Mouse (Mus musculus) thymus, postnatal 25 days (tissue): ENCODE measurements around the gene Ankdd1b.

ENCODE experiments used
- DNase-seq: peaks from one replicate; pipeline ENCODE4 v3.0.0; 2022

Gene Ankdd1b

DNA sequence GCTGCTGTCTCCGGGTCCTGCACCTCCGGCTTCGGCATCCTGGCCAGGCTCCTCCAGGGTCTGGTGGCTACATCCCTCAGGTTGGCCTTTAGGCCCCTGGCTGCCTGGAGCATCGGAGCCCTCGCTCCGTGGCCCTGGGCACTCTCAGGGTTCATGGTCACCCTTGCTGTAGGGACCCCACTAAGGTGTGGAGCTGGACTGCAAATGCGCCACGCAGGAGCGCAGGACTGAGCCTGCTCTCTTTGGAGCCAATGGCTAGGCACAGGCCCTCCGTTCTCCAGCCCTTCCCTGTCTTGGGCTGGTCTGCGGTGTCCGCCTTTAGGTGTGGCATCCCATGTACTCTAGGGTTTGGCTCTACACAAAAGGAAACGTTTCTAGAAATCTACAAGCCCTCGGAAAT is at the start of gene Ankdd1b:
Ankdd1b (minus strand) TSS at position 242 of the 400 bp plus-strand sequence.
- no peak for DNase-seq

DNA sequence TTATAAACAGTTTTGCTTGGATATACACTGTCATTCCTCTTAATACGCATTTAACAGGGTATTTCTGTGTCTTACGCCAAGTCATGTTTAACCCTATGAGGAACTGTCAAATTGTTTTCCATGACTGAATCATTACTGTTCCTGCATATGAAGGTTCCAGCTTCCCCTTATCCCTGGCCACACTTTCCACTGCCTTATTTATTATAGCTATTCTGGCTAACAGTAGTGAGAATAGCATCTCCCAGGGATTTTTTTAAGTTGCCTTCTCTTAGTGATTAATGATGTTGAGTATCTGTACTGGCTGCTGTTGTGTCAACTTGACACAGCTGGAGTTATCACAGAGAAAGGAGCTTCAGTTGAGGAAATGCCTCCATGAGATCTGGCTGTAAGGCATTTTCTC is 46.3 kb upstream of the Ankdd1b start:
- DNase-seq, result no peak

DNA sequence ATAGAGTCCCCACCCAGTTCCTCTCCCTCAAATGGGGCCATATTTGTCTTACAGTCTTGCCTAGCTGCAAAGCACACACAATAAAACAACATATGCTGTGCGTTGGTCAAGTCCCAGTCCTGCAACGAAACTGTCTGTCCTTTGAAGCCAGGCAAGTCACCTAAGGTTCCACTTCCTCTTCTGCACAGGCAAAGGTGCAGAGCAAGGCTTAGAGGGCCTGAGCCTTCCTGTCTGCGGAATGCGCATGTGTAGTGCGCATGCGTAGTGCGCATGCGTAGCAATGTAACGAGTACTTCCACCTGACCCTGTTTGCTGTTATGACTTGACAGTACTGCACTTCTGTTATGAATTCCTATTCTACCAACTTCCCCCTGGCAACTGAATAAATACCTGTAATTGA is 45.3 kb upstream of the Ankdd1b start:
- no peak for DNase-seq

DNA sequence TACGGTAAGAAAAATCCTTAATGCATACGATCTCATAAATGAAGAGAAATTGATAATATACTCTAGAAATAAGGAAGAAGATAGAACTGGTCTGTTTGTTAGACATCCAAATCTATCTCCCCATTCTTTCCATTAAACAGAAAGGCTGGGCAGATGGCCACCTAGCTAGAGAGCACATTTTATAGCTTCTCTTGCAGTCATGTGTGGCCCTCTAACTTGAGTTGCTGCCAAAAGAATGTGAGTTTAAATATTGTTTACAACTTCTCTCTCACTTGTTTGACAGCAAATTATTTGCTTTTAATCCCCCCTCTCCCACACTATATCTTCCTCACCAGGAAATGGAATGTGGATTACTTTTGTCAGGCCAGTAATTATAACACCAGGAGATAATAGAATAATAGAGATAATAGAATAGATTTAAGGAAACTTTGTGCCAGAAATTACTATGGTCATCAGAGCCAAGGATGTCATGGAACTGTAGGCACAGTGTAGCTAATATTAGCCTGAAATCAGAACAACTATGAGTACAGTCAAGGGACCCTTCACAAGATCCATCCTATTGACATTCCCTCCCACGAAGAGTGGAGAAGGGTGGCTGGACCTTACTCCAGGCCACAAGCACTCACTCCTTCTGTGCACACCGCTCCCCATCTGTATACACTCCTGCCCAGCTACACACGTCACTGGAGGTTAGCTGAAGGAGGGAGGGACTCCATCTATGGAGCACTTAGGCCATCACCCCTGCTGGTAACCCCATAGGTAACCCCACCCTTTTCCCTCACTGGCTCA is 43.4 kb upstream of the Ankdd1b start:
- DNase-seq, result no peak

DNA sequence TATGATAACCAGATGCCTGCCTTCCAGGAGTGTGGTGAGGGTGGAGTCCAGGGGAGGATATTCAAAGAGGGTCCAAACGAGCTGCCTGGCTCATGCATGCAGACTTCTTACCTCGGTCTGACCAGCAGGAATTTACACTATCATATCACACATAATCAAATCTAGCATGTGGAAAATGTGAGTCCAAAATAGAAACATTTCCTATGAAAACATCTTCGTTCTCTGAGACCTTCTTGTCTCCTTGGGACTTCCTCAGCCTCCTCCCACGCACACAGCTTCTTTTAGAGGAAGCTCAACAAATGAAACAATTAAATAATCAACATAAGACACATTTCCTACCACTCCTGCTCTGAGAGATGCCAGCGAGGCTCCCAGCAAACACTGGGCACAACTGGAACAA is 40.9 kb upstream of the Ankdd1b start:
- no peak for DNase-seq

DNA sequence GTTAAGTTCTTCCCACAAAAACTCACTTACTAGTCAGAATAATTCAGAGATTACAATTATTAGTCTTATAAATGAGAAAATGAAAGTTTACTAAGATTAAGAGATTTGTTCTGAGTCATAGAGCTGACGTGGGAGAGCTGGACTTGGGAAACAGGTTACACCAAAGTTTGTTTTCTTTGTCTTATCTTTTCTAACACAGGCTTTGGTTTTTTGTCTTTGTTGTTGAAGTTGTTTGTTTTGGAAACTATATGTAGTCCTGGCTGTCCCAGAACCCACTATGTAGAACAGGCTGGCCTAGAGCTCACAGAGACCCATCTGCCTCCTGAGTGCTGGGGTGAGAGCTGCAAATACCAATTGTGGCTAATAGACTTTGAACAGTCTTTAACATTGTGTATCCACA is 40.3 kb upstream of the Ankdd1b start:
- DNase-seq, result no peak

DNA sequence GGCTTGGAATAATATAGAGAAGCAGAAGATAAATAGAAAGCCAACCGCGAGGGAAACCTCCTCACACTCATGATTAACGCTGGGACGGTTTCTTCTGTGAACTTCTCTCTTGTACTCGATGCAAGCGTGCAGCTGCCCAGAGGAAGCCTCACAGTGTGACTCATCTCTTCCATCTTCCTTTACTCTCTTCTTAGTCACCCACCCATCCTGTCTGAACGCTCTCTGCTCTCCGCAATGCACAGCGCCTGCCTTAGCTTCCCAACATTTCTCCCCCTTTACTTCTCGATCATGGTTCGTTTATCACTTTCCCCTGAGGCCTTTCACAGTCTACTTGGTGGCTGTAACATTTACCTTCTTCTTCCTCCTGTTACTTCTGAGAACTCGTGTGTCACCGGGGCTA is 39.6 kb upstream of the Ankdd1b start:
- DNase-seq, result peak; percentile 31

DNA sequence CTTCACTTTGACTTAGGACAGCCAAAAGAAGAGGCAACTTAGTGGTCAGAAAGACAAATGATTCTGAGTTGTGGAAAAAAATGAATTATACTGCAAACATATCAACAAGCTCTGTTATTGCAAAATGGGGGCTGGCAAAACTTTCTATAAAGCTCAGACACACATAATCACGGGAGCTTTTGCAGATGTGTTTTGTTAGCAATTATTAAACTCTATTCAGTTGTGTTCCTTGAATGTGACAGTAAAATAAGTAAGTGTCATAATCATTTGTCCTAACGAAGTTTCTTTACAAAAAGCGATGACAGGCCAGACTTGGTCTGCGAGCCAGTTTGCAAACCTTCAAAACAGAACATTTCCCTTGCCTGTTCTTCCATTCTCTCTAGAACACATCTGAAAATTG is 36.5 kb upstream of the Ankdd1b start:
- no peak for DNase-seq

DNA sequence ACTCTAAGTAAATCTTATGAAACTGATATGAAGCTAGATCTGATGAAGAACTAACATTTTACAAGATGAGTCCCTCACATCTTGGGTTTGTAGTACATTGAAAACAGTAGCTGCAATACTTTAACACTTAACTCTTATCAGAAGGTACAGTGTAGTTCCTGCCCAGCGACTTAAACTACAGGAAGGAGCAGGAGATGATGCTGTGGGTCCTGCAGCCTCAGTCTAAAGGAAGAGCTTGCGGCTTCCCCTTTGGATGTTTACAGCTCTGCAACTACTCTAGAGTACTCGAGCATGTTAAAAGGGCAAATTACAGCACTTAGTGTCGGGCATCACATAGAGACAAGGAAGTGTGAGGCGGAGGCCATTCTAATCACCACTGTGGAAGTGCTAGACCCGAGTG is 35.3 kb upstream of the Ankdd1b start:
- DNase-seq, result no peak

DNA sequence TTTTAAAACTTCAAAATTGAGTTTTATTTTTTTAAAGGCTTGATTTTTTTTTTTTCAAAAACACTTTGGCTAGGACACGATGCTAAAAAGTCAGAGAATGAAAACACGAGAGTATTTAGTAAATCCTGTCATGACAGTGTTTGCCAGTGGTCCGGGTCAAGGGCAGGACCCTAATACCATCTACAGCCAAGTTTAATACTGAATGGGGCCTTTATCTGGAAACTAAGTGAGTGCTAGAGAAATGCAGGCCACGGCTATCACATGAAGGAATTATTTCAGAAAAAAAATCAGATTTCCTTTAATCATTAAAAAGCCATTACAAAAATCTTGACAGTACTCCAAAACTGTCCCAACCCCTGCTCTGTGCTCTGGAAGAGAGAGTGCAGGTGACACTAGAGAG is 34.7 kb upstream of the Ankdd1b start:
- no peak for DNase-seq

DNA sequence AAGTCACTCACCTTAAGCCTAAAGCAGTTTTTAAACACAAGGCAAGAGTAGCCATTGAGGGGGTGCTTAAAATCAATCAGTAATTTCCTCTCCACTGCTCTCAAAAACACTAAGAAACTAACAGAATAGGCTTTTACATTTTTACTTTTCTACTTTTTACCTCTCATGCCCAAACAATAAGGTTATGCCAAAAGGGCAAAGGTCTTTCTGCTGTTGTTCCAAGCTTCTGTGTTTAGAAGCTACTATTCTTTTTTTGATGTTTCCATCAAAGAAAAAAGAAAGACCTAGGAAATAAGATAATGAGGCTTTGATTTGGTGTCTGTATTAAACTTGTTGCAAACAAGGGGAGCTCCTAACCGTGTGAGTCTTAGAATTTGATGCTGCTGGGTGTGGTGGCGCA is 28.9 kb upstream of the Ankdd1b start:
- no peak for DNase-seq

DNA sequence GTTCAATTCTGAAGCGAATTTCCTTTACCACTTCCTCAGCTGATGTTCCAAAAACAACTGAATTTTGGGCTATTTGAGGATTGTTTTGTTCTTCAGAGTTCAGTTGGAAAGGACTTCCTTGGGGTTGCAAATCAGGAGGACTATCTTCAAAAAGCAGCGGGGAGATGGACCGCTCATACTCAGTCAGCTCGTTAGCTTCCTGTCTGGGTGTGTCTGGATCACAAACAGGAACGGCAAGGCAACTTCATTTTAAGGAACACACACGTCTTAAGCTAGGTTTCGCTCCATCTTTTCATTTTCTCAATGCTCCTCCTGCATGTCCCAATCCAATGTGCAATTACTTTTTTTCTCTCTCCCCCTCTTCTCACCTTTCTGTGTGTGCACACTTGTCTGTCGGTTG is 25.6 kb upstream of the Ankdd1b start:
- no peak for DNase-seq

DNA sequence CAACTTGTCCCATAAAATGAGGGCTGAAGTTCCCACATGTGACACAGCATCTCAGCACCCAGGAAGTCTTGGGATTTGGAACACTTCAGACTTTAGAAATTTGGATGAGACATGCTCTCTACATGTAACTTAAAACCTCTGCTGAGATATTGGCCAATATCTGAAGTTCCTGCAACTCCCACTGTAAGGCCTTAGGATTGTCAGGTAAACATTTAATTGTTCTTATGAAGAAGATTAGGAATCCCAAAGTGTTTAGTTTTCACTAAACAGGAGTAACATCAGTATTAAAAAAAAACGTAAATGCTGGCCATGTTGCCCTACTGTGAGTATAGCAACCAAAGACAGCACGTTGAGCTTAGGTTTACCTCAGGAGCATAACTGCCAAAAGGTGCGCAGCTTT is 19.4 kb upstream of the Ankdd1b start, which contains the start of gene Gm17622:
Gm17622 (plus strand) TSS at position 301 of the 400 bp plus-strand sequence.
- DNase-seq, result no peak

DNA sequence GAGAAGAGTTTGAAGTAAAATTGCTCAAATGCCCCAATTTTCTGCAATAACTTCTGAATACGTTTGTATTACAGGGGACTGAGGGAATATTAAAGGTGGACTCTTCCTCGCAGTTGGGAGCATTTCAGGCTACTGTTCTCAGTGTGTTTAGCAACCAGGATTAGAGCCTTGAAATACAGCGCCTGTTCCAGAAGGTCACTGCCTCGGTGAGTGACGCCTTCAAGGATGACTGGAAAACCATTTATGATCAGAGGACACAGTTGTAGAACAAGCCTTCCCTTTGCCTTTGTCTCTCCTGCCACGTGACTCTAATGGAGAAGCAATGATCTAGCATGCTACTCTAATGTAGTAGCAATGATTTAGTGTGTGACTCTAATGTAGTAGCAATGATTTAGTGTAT is 17.0 kb upstream of the Ankdd1b start:
- no peak for DNase-seq

DNA sequence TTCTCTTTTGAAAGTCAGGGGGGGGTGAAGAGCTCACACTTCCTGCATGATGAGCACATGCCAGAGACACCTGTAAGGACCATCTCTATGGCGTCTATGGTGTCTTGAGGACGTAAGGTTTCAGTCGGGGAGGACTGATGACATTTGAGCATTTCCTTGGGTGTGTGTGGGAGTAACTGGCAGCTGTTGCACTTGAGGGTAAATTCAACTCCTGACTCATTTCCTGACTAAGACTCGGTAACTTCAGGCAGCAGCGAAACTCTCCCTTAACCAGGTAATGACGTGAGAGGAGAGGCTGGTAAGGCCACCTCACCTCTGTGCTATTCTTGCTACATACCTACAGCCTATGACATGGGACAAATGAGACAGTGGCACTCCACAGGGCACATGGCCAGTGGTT is 16.2 kb upstream of the Ankdd1b start:
- no peak for DNase-seq

DNA sequence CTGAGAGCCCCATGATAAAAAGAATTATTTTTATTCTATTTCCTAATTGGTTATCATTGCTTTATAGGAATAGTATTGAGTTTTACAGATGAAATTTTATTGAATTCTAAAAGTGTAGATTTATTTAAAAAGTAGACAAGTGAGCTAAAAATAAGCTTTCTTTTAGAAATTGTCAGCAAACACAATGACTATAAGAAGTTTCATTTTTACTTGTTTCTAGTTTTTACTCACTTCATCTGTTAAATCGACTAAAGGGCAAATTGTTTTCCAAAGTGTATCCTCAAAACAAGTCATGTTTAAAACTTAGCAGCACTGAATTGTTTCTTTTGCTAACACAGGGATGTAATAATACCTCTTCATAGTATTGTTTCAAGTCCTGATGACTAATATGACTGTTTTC is 8.0 kb upstream of the Ankdd1b start:
- no peak for DNase-seq

DNA sequence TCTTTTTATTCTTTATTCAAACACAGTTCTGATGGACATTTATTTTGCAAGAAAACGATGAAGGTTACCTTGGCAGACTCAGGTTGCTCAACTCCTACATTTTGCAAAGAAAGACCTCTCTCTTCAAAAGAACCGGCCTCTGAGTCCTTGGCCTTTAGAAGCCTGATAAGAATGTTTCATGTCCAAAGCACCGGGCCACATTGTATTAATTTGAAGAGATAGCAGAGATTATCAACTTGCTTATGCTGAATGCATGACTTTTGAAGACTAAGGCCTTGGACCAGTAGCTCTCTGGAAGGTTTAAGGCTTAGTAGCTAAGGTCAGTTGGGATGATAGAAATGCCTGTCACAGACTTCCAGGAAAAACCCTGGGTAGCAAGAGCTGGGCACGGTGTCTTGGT is 6.2 kb upstream of the Ankdd1b start:
- DNase-seq, result no peak

DNA sequence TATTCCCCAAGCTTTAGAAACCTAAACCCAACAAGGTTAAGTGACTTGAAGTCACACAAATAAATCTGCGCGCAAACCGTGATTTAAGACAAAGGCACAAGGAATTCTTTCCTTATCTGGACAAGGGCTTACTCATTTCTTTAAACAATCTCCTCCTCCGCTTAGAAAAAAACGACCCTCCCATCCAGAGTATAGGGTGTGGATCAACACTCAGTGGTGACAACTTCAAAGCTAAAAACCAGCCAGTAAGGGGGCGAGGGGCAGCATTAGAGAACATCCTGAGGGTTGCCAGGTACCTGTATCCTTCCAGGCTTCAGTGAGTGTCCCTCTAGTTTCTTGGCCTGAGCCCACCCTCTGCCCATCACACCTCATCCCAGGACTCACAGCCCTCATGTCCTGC is 442 bp downstream of the Ankdd1b start:
- DNase-seq, result no peak

DNA sequence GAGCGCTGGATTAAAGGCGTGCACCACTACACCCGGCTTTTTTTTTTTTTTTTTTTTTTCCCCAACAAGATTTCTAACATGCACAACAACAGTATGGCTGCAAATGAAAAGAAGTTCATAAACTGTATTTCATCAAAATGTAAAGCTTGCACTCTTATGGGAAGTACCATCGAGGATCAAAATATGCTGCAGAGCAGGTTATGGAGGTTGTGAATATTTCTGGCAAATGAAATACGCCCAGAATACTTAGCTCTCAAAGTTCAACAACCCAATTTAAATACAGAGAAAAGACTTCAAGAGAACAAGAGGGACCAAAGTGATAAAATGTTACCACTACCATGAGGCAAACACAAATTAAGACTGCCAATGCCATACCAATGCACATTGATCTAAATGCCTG is 2.3 kb downstream of the Ankdd1b start:
- DNase-seq, result no peak

DNA sequence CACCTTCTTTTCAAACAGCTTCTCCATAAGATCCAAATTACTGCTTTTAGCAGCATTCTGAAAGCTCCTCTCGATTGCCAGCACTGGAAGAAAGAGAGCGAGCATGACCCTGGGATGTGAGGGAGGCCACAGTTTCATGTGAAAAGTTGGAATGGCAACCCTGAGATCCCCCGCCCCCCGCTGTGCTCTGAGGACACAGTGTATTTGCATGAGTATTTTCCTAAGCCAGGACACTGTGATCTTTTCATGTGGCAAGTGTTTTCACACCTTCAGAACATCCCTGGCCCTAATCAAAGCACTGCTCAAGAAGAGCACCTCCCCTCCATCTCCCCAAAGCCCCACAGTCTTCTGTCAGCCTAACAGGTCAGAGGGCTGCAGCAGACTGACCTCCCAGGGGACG is 5.7 kb downstream of the Ankdd1b start:
- DNase-seq, result no peak

DNA sequence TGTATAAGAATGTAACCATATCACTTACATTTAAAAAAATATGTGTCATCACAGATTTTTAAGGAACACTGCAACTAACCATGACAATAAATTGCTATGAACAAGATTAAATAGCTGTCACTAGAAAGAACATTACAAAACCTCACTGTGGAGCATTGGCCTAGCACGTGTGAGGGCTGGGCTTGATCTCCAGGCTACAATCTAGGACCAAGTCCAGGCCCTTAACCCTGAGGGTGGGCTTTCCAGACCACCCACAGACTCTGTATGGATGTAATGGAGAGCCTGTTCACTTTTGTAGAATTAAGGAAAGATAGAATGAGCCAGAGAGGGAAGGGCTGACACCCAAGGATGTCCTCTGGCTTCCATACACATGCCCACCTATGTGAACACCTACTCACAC is 8.4 kb downstream of the Ankdd1b start:
- DNase-seq, result no peak

DNA sequence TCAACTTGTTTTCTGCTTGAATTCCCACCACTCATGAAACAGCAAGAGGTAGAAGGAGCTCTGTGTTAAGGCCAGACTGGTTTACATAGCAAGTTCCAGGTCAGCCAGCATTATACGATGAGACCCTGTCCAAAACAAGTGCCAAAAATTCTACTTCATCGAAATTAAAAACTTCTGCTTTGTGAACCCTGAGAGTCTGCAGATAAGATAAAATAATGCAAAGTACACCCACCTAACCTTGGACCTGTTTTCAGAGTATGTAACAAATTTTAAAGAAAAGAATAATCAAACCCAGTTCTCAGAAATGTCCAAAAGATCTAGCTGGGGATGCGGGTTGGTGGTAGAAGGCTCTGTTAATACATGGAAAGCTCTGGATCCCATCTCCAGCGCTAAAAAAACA is 12.4 kb downstream of the Ankdd1b start:
- no peak for DNase-seq

DNA sequence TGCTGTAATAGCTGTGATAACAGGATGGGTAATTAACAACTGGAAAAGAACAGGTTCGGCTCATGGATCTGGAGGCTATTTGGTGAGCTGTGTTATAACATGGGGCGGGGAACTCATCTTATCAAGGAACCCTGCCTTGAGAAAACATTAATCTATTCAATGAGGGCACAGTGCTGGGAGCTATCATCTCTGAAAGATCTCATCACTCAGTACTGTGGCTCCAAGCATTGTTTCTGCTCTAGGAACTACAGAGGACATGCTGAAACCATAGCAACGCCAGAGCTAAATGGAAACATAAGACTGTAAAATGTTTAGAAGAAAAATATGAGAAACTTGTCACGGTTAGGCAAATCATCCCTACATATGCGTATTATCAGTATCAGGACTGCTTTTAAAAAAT is 13.0 kb downstream of the Ankdd1b start:
- DNase-seq, result no peak

DNA sequence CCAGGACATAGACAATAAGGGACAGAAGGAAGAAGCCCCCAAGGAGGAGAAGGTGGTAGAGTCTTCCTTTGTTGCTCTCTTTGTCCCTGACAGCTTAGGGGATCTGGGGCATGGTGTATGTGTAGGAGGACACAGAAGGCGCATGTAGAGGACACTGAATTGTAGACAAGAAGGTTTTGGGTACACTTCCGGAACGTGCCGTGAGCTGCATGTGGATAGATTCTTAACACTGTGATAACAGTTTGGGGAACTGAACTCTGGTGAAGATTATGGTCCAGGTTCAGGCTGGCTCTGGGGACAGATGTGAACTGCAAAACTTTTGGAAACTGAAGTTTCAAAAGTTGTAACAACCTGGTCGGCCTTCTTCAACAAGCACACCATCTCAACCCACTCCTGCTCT is 13.4 kb downstream of the Ankdd1b start:
- DNase-seq, result no peak

DNA sequence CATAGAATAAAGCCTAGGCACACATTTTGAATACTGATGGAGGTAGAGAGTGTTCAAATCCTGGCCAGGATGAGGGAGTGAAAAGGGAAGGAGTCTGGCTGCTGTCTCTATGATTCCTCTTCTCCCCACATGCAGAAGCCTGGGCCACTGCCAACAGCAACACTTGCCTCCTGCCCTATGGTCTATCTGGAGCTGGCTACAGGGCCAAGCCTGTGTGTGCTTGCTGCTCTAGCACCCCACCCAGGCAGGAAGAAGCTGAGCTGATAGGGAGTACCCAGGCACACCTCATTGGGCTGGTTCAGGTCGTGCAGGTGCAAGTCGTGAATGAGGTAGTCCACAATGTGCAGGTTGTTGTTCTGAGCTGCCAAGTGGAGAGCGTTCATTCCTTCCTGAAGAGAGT is 16.7 kb downstream of the Ankdd1b start:
- no peak for DNase-seq
